Mouse (Mus musculus) small intestine, adult 2 months (tissue): ENCODE measurements around the gene Nop16. TPM values are rescaled to one million over a fixed set of nuclear protein-coding genes. Genes with fewer than 3 reads are reported as not detected.
A peak's percentile ranks its signal among the peaks of the same experiment; 100 is the strongest.

Experiments used
- H3K27ac ChIP-seq: fragments of 200-500 bp; 2 replicates; pipeline ENCODE4 v1.5.1; 2012; ENCODE audit warnings: low read depth, low read length, control low read depth, inconsistent platforms; ENCODE audit not compliant: insufficient read depth
- H3K27me3 ChIP-seq: fragments of 200-500 bp; 2 replicates; pipeline ENCODE4 v1.6.1; 2012; ENCODE audit warnings: mild to moderate bottlenecking, moderate library complexity, low read length, inconsistent platforms; ENCODE audit not compliant: control insufficient read depth, insufficient read depth
- H3K36me3 ChIP-seq: fragments of 200-500 bp; 2 replicates; pipeline ENCODE4 v1.6.1; 2012; ENCODE audit warnings: mild to moderate bottlenecking, low read length, control low read depth, inconsistent platforms; ENCODE audit not compliant: control insufficient read depth, insufficient read depth
- H3K4me1 ChIP-seq: fragments of 200-500 bp; 2 replicates; pipeline ENCODE4 v1.6.1; 2012; ENCODE audit warnings: low read length, inconsistent platforms, mixed read lengths; ENCODE audit not compliant: control insufficient read depth, insufficient read depth, insufficient read length
- H3K4me3 ChIP-seq: fragments of 200-500 bp; 2 replicates; pipeline ENCODE4 v1.5.1; 2012; ENCODE audit warnings: low read depth, mild to moderate bottlenecking, control low read depth, inconsistent platforms, low read length, moderate library complexity
- CTCF ChIP-seq: fragments of 200-500 bp; IDR thresholded peaks from 2 replicates; pipeline ENCODE4 v1.5.1; 2012; ENCODE audit warnings: low read depth, mild to moderate bottlenecking, control low read depth, inconsistent platforms, low read length, moderate library complexity, mixed read lengths; ENCODE audit not compliant: insufficient replicate concordance, insufficient read length; ENCODE audit errors: extremely low read depth
- POLR2A ChIP-seq: fragments of 200-500 bp; IDR thresholded peaks from 2 replicates; pipeline ENCODE4 v1.6.1; 2012; ENCODE audit warnings: low read depth, mild to moderate bottlenecking, control low read depth, inconsistent platforms, low read length, moderate library complexity
- WGBS: fragments of 180-500 bp; shearing (Covaris S2); methylation state at CpG from one replicate; pipeline ENCODE4 v1.1.7; 2018; 5-methylcytosine and 5-hydroxymethylcytosine counted together
- polyA plus RNA-seq: library from polyadenylated mRNA; depleted of rRNA; stranded (reverse); fragments of >200 nt; gene quantifications from 2 replicates; pipeline ENCODE4 v1.2.3, GENCODE M21; 2012

The Nop16 gene
- polyA plus RNA-seq, 1 experiment = 2.4 TPM

DNA sequence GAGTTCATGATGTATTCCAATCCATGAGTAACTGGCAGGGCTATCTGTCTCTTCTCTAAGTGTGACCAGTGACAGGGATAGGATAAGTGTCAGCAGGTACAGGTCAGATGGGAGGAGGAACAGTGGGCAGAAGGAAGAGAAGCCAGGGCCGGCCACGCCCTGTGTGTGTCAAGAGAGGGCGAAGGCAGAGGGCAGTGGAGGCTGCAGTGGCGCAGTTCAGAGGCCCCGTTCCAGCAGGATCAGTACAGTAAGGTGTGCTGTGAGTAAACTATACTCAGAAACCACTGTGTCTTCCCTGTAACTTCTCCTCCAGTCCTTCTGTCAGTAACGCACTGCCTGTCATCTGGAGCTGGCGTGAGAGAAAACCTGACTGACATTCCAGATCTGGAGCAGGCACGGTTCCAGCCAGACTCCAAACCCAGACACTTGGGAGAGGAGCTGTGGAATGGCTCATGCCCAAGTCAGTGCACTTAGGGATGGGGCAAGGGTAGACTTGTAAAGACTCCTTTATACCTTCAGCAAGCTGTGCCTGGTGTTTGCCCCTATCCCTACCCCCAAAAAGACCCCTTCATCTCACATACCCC lies 6.3 kb upstream of the Nop16 start:
- H3K4me1 ChIP-seq = peaks cover 17% of the 10 kb centered on the region
- H3K27ac ChIP-seq = peak overlapping the region; percentile 57
- H3K27me3 ChIP-seq = no peaks in the 10 kb centered on the region
- WGBS = 32% methylated on average over 8 of the region's 8 CpGs
- peaks cover 8% of the 10 kb centered on the region for H3K36me3 ChIP-seq
- H3K4me3 ChIP-seq = no peak overlapping the region
- TF ChIP-seq CTCF (no peak), POLR2A (no peak)

- H3K27ac ChIP-seq = no peak overlapping the region
- H3K27me3 ChIP-seq = no peaks in the 10 kb centered on the region
- WGBS = 94% methylated on average over 11 of the region's 11 CpGs
- peaks cover 8% of the 10 kb centered on the region for H3K36me3 ChIP-seq
- peaks cover 12% of the 10 kb centered on the region for H3K4me1 ChIP-seq
- TF ChIP-seq POLR2A = no peak
- TF ChIP-seq CTCF = no peak
- no peak overlapping the region for H3K4me3 ChIP-seq
Observed at GRCm38 (mm10) chr13:54593617-54594016, 3.7 kb upstream of the Nop16 start.

DNA sequence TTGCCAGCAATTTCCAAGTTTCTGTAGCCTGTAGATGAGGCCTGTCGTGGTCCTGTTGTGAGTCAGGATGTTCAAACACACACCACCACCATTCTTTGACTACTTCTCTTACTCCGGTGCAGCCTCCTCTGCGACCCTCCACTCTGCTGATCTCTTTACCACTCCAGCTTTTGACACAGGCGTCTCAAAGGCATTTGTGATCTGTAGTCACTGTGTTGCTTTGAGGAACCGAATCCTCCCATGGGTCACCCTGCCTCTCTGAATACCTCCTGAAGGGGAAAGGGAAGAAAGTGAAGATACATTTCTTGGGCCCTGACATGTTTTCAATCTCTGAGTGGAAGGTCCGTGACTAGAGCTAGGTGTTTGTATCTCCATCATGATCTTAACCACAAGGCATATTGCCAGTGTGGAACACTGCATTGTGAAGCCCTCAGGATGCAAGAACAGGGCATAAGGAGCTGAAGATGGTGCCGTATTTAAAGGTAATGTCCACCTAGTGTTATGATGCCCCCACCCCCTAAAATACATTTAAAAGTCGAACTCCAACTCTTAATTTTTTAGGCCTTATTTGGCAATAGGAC lies 2.0 kb upstream of the Nop16 start:
- H3K4me1 ChIP-seq = peaks cover 10% of the 10 kb centered on the region
- 83% methylated on average over 8 of the region's 8 CpGs for WGBS
- H3K27ac ChIP-seq = no peak overlapping the region
- H3K36me3 ChIP-seq = peaks cover 8% of the 10 kb centered on the region; the same call in 1 of the 2 replicates
- no peak overlapping the region for H3K4me3 ChIP-seq
- no peak for TF ChIP-seq CTCF
- TF ChIP-seq POLR2A = no peak
- H3K27me3 ChIP-seq = no peaks in the 10 kb centered on the region

DNA sequence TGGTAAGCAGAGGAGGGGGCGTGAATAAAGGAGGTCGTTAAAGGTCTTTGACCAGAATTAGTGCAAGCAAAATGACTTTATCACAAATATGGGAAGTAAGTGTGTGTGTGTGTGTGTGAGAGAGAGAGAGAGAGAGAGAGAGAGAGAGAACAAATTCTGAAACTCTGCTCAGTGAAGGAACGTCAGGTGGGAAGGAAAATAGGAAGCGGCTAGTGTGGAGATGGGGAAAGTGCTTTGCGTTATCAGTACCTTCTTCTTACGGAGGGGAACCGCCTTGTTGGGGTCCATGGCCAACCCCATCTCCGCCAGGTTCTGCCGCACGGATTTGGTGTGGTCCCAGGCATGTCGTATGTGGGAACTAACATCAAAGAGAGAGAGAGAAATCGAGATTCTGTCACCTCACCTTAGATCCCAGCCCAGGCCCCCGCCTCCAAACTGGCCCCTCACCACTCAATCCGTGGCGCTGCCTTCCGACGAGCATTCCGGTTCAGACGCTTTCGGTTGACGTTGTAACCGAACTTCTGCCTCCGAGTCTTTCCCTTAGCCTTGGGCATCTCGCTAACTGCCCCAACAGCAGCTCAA lies 385 bp downstream of the Nop16 start:
- H3K4me3 ChIP-seq = peak overlapping the region; percentile 75
- H3K36me3 ChIP-seq = peaks cover 10% of the 10 kb centered on the region
- WGBS = under 1% methylated on average over 24 of the region's 24 CpGs
- H3K27ac ChIP-seq = no peak overlapping the region
- no peaks in the 10 kb centered on the region; the same call in 1 of the 2 replicates for H3K4me1 ChIP-seq
- TF ChIP-seq POLR2A (no peak), CTCF (no peak)
- no peaks in the 10 kb centered on the region for H3K27me3 ChIP-seq

DNA sequence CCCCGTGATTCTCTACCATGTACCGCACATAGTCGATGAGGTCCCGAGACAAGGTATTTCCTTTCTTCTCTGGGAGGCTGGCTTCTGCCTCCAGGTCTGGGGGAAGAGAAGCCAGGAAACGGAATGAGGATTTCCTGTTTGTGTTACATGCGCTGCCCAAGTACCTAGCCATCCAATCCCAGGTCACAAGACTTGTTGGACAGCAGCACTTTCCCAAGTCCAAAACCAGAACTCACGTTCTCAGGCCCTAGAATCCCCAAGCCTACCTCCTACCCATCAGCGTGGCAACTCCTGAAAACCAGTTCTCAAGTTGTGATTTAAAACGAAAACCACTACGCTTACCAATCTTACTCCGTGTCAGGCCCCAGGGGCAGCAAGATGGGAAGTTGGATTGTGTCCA lies 4.1 kb downstream of the Nop16 start:
- no peaks in the 10 kb centered on the region for H3K27me3 ChIP-seq
- no peak for TF ChIP-seq CTCF
- no peak for TF ChIP-seq POLR2A
- H3K27ac ChIP-seq = no peak overlapping the region
- H3K36me3 ChIP-seq = peaks cover 15% of the 10 kb centered on the region
- 80% methylated on average over 11 of the region's 11 CpGs for WGBS
- H3K4me1 ChIP-seq = peaks cover 10% of the 10 kb centered on the region; the same call in 1 of the 2 replicates
- H3K4me3 ChIP-seq = no peak overlapping the region

DNA sequence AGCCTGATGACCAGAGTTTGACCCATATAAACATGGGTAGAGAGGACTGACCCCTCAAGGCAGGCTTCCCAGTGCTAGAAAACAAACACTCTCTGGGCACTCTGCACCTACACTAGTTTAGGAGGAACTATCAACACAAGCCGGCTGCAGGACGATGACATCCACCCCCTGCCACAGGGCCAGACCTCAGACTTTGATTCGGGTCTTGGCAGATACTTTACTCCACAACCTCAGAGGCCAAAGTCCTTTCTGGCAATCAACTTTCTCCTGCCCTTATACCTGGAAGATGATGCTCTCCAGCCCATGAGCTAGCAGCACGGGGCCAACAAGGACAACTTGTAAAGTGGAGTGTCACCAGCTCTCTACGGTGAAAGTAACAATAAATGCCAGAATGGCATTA lies 7.0 kb downstream of the Nop16 start:
- peaks cover 19% of the 10 kb centered on the region for H3K36me3 ChIP-seq
- H3K4me3 ChIP-seq = no peak overlapping the region
- peaks cover 10% of the 10 kb centered on the region; the same call in 1 of the 2 replicates for H3K4me1 ChIP-seq
- WGBS = 28% methylated on average over 5 of the region's 5 CpGs
- no peaks in the 10 kb centered on the region for H3K27me3 ChIP-seq
- no peak for TF ChIP-seq CTCF
- TF ChIP-seq POLR2A = no peak
- peak overlapping the region; percentile 26 for H3K27ac ChIP-seq

DNA sequence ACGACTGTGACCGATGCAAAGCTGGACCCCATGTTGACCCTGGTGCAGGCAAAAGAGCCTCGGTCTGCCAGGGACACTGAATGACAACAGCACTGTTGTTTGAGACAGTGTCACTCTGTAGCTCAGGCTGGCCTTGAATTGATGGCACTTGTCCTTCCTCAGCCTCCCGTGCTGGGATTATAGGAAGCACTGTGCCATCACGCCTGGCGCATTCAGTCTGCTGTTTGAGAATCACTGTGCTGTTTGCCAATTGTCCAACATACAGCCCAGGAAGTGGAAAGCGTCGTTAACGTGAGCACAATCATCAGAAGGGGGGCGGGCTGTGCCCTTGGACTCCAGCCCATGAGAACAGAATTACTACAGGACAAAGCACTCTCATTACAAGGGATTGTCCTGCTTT lies 7.8 kb downstream of the Nop16 start:
- TF ChIP-seq CTCF (no peak), POLR2A (no peak)
- Histone ChIP-seq H3K4me1 (peaks cover 10% of the 10 kb centered on the region; the same call in 1 of the 2 replicates), H3K27ac (peak overlapping the region; percentile 23), H3K36me3 (peaks cover 19% of the 10 kb centered on the region), H3K4me3 (no peak overlapping the region), H3K27me3 (no peaks in the 10 kb centered on the region)
- WGBS = 35% methylated on average over 10 of the region's 10 CpGs
